Mouse (Mus musculus): ENCODE results near the gene Mrpl50.
"Not testable (repeated sequence)": the region's sequence is repeated elsewhere in the genome, so short reads cannot be mapped to it uniquely, and the experiment has no call there.

Mrpl50 gene

DNA sequence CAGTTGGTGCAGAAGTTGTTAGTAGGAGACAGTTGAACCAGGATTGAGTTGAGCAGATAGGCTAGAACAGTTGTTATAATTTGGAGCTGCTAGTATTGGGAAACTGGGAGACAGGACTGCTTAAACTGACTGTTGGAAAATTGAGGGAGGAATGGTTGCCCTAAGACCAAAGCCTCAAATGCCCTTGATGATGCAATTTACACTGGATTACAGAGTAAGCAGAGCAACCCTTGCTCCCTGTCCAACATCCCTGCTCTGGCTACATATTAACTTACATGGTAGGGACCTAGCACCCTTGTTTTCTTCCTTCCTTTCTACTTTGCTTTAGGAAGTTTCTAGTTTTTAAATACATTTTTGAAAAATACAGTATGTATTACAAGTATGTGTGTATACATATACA lies 35.5 kb downstream of the Mrpl50 start:
- TF ChIP-seq CTCF (conservative IDR thresholded peaks at IDR 0.05; ENCODE audit: low read length) (no peak), NANOG (IDR thresholded peaks at IDR 0.05; ENCODE audit: borderline replicate concordance, low read length) (no peak), POU5F1 (IDR thresholded peaks at IDR 0.05; ENCODE audit: borderline replicate concordance, low read length) (no peak)
- no peaks in the 10 kb centered on the region for H3K9me3 ChIP-seq (ENCODE audit: low read length)
- H3K4me3 ChIP-seq (replicated peaks; ENCODE audit: low read length) = no peak overlapping the region

GRCm38 (mm10) chr4:49480896-49481295 lies 40.0 kb downstream of the Mrpl50 start:
- H3K36me3 ChIP-seq (ENCODE audit: insufficient read depth, low read length) = no peaks in the 10 kb centered on the region
- no peaks in the 10 kb centered on the region for H3K27me3 ChIP-seq (ENCODE audit: insufficient read depth, low read length)
- peaks cover 25% of the 10 kb centered on the region for H3K4me1 ChIP-seq (replicated peaks; ENCODE audit: low read depth, low read length)
- H3K4me3 ChIP-seq (replicated peaks; ENCODE audit: low read length) = no peak overlapping the region; the same call in 1 of the 2 replicates
- H3K9me3 ChIP-seq (ENCODE audit: low read length) = peaks cover 4% of the 10 kb centered on the region; the same call in 1 of the 2 replicates
- TF ChIP-seq CTCF (conservative IDR thresholded peaks at IDR 0.05; ENCODE audit: low read length) = no peak

More for the DNA sequence above, 35.5 kb downstream of the Mrpl50 start:
- Histone ChIP-seq H3K27me3 (ENCODE audit: insufficient read depth, low read length) (no peaks in the 10 kb centered on the region), H3K4me1 (replicated peaks; ENCODE audit: low read depth, low read length) (peaks cover 8% of the 10 kb centered on the region), H3K36me3 (ENCODE audit: insufficient read depth, low read length) (no peaks in the 10 kb centered on the region)

DNA sequence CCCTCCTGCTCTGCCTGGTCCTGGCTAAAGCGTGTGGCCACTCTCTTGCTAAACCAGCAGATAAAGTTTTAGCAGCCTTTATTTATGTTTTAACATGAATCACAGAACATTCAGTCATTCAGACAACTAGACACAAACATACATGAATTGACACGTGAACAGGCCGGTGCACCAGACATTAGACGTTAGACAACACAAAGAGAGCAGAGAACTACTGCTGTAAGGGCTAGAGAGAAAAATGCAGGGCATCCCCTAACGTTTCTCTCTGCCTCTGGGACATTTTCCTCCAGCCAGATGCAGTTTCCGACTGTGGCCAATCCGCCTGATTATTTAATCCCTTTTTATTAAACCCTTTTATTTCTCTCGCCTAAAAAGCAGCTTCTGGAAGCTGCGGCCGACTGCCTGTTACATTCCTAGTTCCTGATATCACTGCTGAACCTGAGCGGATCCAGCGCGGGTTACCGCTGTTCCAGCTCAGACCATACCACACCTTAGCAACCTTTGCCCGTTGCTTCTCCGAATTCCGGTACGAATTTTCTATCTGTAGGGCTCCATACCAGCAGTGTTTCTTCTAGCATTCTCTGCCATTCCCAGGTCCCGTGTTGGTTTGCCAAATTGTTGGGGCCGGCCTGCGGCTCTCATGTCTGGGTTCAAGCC lies 40.7 kb downstream of the Mrpl50 start:
- Histone ChIP-seq H3K36me3 (ENCODE audit: insufficient read depth, low read length) (no peaks in the 10 kb centered on the region), H3K27me3 (ENCODE audit: insufficient read depth, low read length) (no peaks in the 10 kb centered on the region), H3K4me3 (replicated peaks; ENCODE audit: low read length) (peak overlapping the region; percentile 32), H3K4me1 (replicated peaks; ENCODE audit: low read depth, low read length) (peaks cover 25% of the 10 kb centered on the region), H3K9me3 (ENCODE audit: low read length) (peaks cover 10% of the 10 kb centered on the region)
- no peak for TF ChIP-seq POU5F1 (IDR thresholded peaks at IDR 0.05; ENCODE audit: borderline replicate concordance, low read length)
- TF ChIP-seq NANOG (IDR thresholded peaks at IDR 0.05; ENCODE audit: borderline replicate concordance, low read length) = no peak
- no peak for TF ChIP-seq CTCF (conservative IDR thresholded peaks at IDR 0.05; ENCODE audit: low read length)

- H3K4me1 ChIP-seq (replicated peaks; ENCODE audit: low read depth, low read length) = peaks cover 25% of the 10 kb centered on the region
- H3K4me3 ChIP-seq (replicated peaks; ENCODE audit: low read length) = not testable (repeated sequence)
These were observed 41.9 kb downstream of the Mrpl50 start for GRCm38 (mm10) chr4:49479035-49479434.

DNA sequence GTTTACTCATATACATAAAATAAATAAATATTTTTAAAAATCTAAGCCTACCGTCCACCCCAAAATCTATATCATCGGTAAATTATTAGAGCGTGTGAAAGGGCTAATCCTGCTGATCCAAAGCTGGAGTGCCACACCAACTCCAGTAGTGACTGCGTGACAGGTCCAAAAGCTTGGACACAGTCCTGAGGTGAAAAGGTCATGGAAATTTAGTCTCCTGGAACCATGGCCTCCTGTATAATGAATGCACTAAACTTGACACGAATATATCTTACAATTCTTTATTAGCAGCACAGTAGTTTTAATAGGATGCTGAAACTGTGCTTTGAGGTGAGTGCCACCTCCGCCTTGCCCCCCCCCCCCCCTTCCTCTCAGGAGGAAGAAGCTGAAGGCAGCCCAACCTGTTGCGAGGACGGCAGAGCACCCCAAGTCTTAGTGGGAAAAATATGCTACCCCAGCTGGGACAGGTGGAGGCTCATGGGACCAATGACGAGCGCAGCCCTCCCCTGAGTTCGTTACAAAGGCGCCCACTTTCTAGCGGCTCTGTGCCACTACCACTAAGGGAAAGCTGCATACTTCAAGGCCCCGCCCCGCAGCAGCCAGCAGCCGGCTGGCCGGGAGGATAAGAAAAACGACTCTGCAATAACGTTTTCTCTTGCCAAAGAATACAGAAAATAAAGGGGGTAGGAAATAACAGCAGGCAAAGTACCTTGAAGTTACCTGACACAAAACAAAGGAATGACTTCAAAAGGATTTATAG lies 42.6 kb downstream of the Mrpl50 start:
- peaks cover 32% of the 10 kb centered on the region for H3K4me1 ChIP-seq (replicated peaks; ENCODE audit: low read depth, low read length)
- TF ChIP-seq NANOG (IDR thresholded peaks at IDR 0.05; ENCODE audit: borderline replicate concordance, low read length) = no peak
- TF ChIP-seq POU5F1 (IDR thresholded peaks at IDR 0.05; ENCODE audit: borderline replicate concordance, low read length) = no peak
- TF ChIP-seq CTCF (conservative IDR thresholded peaks at IDR 0.05; ENCODE audit: low read length) = no peak
- H3K36me3 ChIP-seq (ENCODE audit: insufficient read depth, low read length) = no peaks in the 10 kb centered on the region
- peaks cover 15% of the 10 kb centered on the region for H3K9me3 ChIP-seq (ENCODE audit: low read length)
- peak overlapping the region; percentile 23; the same call in 1 of the 2 replicates for H3K4me3 ChIP-seq (replicated peaks; ENCODE audit: low read length)
- H3K27me3 ChIP-seq (ENCODE audit: insufficient read depth, low read length) = no peaks in the 10 kb centered on the region

More at GRCm38 (mm10) chr4:49479035-49479434, 41.9 kb downstream of the Mrpl50 start:
- H3K36me3 ChIP-seq (ENCODE audit: insufficient read depth, low read length); H3K27me3 ChIP-seq (ENCODE audit: insufficient read depth, low read length): not testable (repeated sequence)
- H3K9me3 ChIP-seq (ENCODE audit: low read length) = peaks cover 15% of the 10 kb centered on the region

- Histone ChIP-seq H3K9me3 (ENCODE audit: low read length) (peaks cover 15% of the 10 kb centered on the region), H3K36me3 (ENCODE audit: insufficient read depth, low read length) (no peaks in the 10 kb centered on the region), H3K4me3 (replicated peaks; ENCODE audit: low read length) (no peak overlapping the region), H3K27me3 (ENCODE audit: insufficient read depth, low read length) (no peaks in the 10 kb centered on the region), H3K4me1 (replicated peaks; ENCODE audit: low read depth, low read length) (peaks cover 21% of the 10 kb centered on the region)
- no peak for TF ChIP-seq NANOG (IDR thresholded peaks at IDR 0.05; ENCODE audit: borderline replicate concordance, low read length)
- TF ChIP-seq CTCF (conservative IDR thresholded peaks at IDR 0.05; ENCODE audit: low read length) = no peak
- TF ChIP-seq POU5F1 (IDR thresholded peaks at IDR 0.05; ENCODE audit: borderline replicate concordance, low read length) = no peak
These were observed 46.3 kb downstream of the Mrpl50 start for GRCm38 (mm10) chr4:49474583-49474982.

GRCm38 (mm10) chr4:49473435-49474100 lies 47.3 kb downstream of the Mrpl50 start, which contains the start of gene Acnat1:
Gene Acnat1, minus strand, starts transcription at chr4:49473912.
- no peaks in the 10 kb centered on the region for H3K27me3 ChIP-seq (ENCODE audit: insufficient read depth, low read length)
- H3K36me3 ChIP-seq (ENCODE audit: insufficient read depth, low read length) = no peaks in the 10 kb centered on the region
- H3K4me1 ChIP-seq (replicated peaks; ENCODE audit: low read depth, low read length) = peaks cover 16% of the 10 kb centered on the region
- no peak for TF ChIP-seq NANOG (IDR thresholded peaks at IDR 0.05; ENCODE audit: borderline replicate concordance, low read length)
- TF ChIP-seq POU5F1 (IDR thresholded peaks at IDR 0.05; ENCODE audit: borderline replicate concordance, low read length) = no peak
- TF ChIP-seq CTCF (conservative IDR thresholded peaks at IDR 0.05; ENCODE audit: low read length) = no peak
- peaks cover 18% of the 10 kb centered on the region for H3K9me3 ChIP-seq (ENCODE audit: low read length)
- H3K4me3 ChIP-seq (replicated peaks; ENCODE audit: low read length) = no peak within 1 kb of the TSS

DNA sequence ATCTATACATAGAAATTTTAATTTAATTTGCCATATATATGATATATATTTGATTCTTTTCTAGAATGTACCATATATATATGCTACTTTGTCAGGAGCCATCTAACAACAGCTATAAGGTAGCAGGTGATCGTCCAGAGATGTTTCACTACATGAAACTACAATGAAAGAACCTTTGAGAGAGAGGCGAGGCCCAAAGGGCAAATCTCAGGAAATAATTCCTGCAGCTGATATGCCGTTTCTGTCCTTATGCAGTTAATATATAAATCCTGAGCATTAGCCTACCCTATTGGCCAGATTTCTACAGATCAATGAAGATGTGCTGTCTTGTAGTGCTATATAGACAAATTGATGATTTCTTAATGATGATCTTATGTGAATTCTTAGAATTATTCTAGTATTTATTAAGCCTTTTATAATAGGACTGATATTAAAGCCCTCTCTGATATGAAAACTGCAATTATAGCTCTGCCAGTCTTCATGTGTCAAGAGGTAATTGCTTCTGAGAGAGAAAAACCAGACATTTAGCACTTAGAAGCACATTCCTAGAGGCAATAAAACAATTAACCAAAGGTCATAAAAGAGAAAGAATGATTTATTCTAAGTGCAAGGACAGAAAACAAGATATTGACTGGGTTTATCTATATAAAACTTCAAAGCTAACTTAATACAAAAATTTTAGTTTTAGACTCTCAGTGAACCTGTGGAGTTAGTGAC lies 51.3 kb downstream of the Mrpl50 start:
- no peak overlapping the region for H3K4me3 ChIP-seq (replicated peaks; ENCODE audit: low read length)
- TF ChIP-seq NANOG (IDR thresholded peaks at IDR 0.05; ENCODE audit: borderline replicate concordance, low read length) (no peak), POU5F1 (IDR thresholded peaks at IDR 0.05; ENCODE audit: borderline replicate concordance, low read length) (no peak), CTCF (conservative IDR thresholded peaks at IDR 0.05; ENCODE audit: low read length) (no peak)
- peaks cover 21% of the 10 kb centered on the region for H3K9me3 ChIP-seq (ENCODE audit: low read length)
- H3K27me3 ChIP-seq (ENCODE audit: insufficient read depth, low read length) = no peaks in the 10 kb centered on the region
- H3K36me3 ChIP-seq (ENCODE audit: insufficient read depth, low read length) = no peaks in the 10 kb centered on the region
- H3K4me1 ChIP-seq (replicated peaks; ENCODE audit: low read depth, low read length) = peaks cover 10% of the 10 kb centered on the region; the same call in 1 of the 2 replicates

All from E14TG2a.4 (cell line).